Mouse (Mus musculus) embryonic facial prominence, embryonic 14.5 days (tissue): ENCODE results near the gene Barx1. TPM values are rescaled to one million over a fixed set of nuclear protein-coding genes. Genes with fewer than 3 reads are reported as not detected.

ENCODE experiments used
- ATAC-seq: fragments of 200-750 bp; cut with Nextera tagmentation; 2 replicates; pipeline ENCODE4 v1.8.0; 2017; ENCODE audit warnings: low read depth, moderate number of reproducible peaks, moderate TSS enrichment
- DNase-seq: peaks from one replicate; pipeline ENCODE4 v3.0.0-alpha.2; 2015; ENCODE audit warnings: low spot score
- H3K27ac ChIP-seq: fragments of 300-500 bp; sonication (generic); replicated peaks from 2 replicates; pipeline ENCODE4 v1.5.1; 2014; ENCODE audit warnings: low read depth, mild to moderate bottlenecking, low read length, moderate library complexity
- H3K27me3 ChIP-seq: fragments of 300-500 bp; sonication (generic); replicated peaks from 2 replicates; pipeline ENCODE4 v1.6.1; 2014; ENCODE audit warnings: low read length; ENCODE audit not compliant: control insufficient read depth, insufficient read depth
- H3K36me3 ChIP-seq: fragments of 300-500 bp; sonication (generic); 2 replicates; pipeline ENCODE4 v1.6.1; 2014; ENCODE audit warnings: low read length, mixed read lengths; ENCODE audit not compliant: control insufficient read depth, insufficient read depth
- H3K4me1 ChIP-seq: fragments of 300-500 bp; sonication (generic); 2 replicates; pipeline ENCODE4 v1.6.1; 2014; ENCODE audit warnings: antibody characterized with exemption, low read length; ENCODE audit not compliant: control insufficient read depth, insufficient read depth
- H3K4me2 ChIP-seq: fragments of 300-500 bp; sonication (generic); 2 replicates; pipeline ENCODE4 v1.6.1; 2014; ENCODE audit warnings: low read depth, mild to moderate bottlenecking, low read length, moderate library complexity, mixed read lengths
- H3K4me3 ChIP-seq: fragments of 300-500 bp; sonication (generic); 2 replicates; pipeline ENCODE4 v1.5.1; 2014; ENCODE audit warnings: low read depth, mild to moderate bottlenecking, low read length
- H3K9ac ChIP-seq: fragments of 300-500 bp; sonication (generic); 2 replicates; pipeline ENCODE4 v1.6.1; 2014; ENCODE audit warnings: low read depth, mild to moderate bottlenecking, low read length, moderate library complexity, mixed read lengths
- H3K9me3 ChIP-seq: fragments of 300-500 bp; sonication (generic); 2 replicates; pipeline ENCODE4 v1.6.1; 2016; ENCODE audit warnings: low read length; ENCODE audit not compliant: control insufficient read depth
- WGBS: fragments of 180-500 bp; shearing (Covaris S2); extraction: QIAGEN DNeasy Blood & Tissue Kit; methylation state at CpG from one replicate; pipeline ENCODE4 v1.1.7; 2014; 5-methylcytosine and 5-hydroxymethylcytosine counted together
- polyA plus RNA-seq: library from polyadenylated mRNA; unstranded; fragments of >200 nt; fragmentation: Nextera tagmentation; extraction: Ambion mirVana; gene quantifications from 2 replicates; pipeline ENCODE4 v1.2.1, GENCODE M21; 2014

The Barx1 gene
- polyA plus RNA-seq, 1 experiment from 2014 or later = 30.9 TPM

DNA sequence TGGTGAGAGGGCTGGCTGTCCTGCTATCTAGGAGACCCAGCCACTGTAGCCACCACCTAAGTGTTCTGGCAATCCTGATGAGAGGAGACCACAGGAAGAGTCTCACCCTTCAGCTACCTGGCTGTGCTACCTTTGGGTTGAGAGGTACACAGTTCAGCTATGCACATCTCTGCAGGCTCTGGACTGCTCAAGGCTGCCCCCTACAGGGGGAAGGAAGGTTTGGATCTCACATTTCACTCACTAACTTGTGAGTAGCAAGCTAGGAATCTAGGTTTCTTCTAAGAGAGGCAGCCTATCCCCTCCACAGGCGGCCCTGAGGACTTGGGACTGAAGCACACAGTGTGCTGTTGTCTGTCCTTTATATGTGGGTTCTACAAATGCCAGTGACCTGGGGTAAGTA, 16.6 kb downstream of the Barx1 start:
- H3K27me3 ChIP-seq = peaks cover 7% of the 10 kb centered on the region; the same call in 1 of the 2 replicates
- H3K36me3 ChIP-seq = no peaks in the 10 kb centered on the region
- H3K4me3 ChIP-seq = no peak overlapping the region
- WGBS = 38% methylated on average over 1 of the region's 1 CpGs
- no peak overlapping the region for H3K27ac ChIP-seq
- ATAC-seq (no peak), DNase-seq (peak; percentile 11)
- H3K9me3 ChIP-seq = no peaks in the 10 kb centered on the region
- H3K4me2 ChIP-seq = no peak overlapping the region
- no peaks in the 10 kb centered on the region; the same call in 1 of the 2 replicates for H3K4me1 ChIP-seq
- H3K9ac ChIP-seq = no peak overlapping the region

DNA sequence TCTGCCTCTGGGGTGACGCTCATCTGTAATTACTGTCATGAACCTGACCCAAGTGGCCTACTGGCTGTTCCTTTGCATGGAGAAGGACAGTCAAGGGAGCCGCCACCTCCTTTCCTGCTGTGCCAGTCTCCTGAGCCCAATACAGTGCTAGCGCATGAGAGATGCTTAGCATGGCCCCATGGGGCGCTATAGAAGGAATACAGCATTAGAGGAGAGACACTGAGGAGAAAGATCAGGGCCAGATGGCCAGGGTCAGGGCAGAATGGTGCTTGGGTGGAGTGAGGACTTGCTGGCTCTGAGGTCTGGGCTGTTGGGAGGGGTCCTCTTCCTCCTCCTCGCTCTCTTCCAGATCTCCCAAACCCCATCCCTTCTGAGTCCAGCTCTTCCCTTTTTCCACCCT, 23.9 kb downstream of the Barx1 start:
- DNase-seq = peak; percentile 11
- peaks cover 9% of the 10 kb centered on the region; the same call in 1 of the 2 replicates for H3K9me3 ChIP-seq
- no peaks in the 10 kb centered on the region for H3K36me3 ChIP-seq
- no peak overlapping the region for H3K9ac ChIP-seq
- H3K27me3 ChIP-seq = no peaks in the 10 kb centered on the region
- no peak for ATAC-seq
- WGBS = 47% methylated on average over 4 of the region's 5 CpGs
- H3K4me1 ChIP-seq = peaks cover 4% of the 10 kb centered on the region; the same call in 1 of the 2 replicates
- no peak overlapping the region for H3K4me2 ChIP-seq
- H3K27ac ChIP-seq = peak overlapping the region; percentile 58
- no peak overlapping the region for H3K4me3 ChIP-seq

DNA sequence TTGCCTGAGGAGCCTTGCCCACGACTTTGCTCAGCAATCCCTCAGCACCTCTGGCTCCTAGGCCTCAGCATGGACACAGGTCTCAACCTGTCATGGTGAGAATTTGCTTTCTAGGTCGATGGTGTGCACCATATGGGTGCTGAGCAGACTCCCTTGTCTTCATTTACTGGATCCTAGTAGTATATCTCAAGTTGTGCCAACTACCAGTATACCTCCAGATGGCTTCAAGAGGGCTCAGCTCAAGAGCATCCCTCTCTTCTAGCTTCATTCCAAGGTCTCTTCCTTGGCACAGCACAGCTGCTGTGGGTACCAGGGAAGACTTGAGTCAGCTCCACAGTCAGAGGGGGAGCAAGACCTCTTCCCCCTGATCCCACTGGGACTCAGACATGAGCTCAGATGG, 29.2 kb downstream of the Barx1 start:
- H3K9me3 ChIP-seq = peaks cover 9% of the 10 kb centered on the region; the same call in 1 of the 2 replicates
- ATAC-seq = no peak
- no peaks in the 10 kb centered on the region for H3K27me3 ChIP-seq
- no peak for DNase-seq
- WGBS = 45% methylated on average over 2 of the region's 2 CpGs
- no peak overlapping the region for H3K4me2 ChIP-seq
- no peaks in the 10 kb centered on the region for H3K36me3 ChIP-seq
- H3K4me3 ChIP-seq = no peak overlapping the region
- no peak overlapping the region for H3K27ac ChIP-seq
- H3K4me1 ChIP-seq = peaks cover 16% of the 10 kb centered on the region
- no peak overlapping the region for H3K9ac ChIP-seq

DNA sequence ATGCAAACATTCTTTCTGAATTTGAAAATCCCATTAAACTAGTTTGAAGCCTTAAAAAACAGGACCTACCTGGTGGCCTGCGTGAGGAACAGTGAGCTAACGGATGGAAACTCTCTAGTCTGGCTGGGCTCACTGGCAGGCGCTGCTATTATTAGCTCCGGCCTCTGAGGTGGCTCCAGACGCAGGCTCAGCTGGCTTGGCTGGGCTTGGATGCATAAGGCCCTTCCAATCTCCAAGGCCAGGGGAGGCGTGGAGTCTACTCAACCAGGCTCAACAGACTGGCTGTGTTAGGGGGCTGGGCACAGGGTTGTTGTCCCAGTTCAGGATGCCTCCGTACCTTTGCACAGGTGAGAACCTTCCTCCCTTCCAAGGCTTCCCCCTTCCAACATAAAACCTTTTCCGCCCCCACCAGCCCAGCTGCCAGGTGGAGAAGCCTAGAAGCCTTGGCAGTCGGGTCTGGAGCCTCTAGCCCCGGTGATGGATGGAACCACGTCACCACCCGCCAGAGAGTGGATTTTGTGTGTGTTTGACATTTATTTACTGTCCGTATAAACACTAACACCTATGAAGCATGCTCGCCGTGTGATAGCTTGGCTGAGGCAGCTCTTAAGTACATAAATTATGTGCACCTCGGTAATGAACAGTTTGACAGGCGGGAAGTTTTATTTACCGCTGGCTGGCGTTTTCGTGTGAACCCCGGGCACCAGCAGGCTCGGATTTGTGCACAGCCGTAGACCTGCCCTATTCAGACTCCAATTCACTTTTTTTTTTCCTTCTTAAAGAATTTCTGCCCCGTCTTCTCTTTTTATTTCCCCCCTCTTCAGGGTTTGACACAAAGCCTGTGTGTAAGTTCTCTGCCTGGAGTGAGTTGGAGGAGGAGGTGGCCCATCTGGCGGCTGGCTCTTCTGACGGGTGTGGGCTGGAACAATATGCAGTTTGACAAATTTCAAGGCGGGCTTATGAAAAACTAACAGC, 31.6 kb downstream of the Barx1 start:
- peak; percentile 73 for DNase-seq
- Histone ChIP-seq H3K4me2 (no peak overlapping the region), H3K36me3 (no peaks in the 10 kb centered on the region), H3K27me3 (no peaks in the 10 kb centered on the region), H3K9ac (no peak overlapping the region), H3K9me3 (peaks cover 9% of the 10 kb centered on the region; the same call in 1 of the 2 replicates), H3K4me3 (no peak overlapping the region), H3K27ac (peak overlapping the region; percentile 44; the same call in 1 of the 2 replicates), H3K4me1 (peaks cover 16% of the 10 kb centered on the region)
- 52% methylated on average over 27 of the region's 27 CpGs for WGBS
- 0 out of 2 replicates have a peak, but pooled peaks have one; percentile 3 for ATAC-seq

DNA sequence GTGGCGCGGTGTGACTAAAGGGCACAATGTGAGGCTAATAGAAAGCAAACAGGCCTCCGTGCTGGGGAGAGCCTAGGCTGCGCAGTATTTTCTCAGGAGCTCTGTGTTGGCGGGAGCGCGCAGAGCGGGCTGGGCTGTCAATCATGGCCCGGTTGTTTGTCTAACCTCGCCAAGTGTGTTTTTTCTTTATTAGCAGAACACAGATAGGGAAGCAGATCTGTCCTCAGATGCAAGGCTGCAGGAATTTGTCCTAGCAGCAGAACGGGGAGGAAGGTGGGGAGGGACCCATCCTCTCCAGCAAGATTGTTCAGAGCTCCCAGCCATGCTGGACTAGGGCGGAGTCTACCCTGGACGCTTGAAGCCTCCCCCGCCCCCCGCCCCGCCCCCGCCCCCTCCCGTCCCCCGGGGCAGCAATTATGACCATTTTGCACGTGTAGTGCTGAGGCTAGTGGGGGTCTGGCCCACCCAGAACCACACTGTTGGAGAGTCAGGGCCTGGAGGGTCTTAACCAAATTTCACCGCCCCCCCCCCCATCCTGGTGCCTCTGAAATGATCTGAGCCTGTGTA, 43.7 kb downstream of the Barx1 start:
- H3K4me2 ChIP-seq = peak overlapping the region; percentile 44
- H3K27me3 ChIP-seq = no peaks in the 10 kb centered on the region; the same call in 1 of the 2 replicates
- H3K27ac ChIP-seq = 0 out of 2 replicates have a peak overlapping the region, but pooled peaks have one; percentile 25
- H3K4me3 ChIP-seq = peak overlapping the region; percentile 23
- no peaks in the 10 kb centered on the region for H3K9me3 ChIP-seq
- peaks cover 9% of the 10 kb centered on the region for H3K4me1 ChIP-seq
- DNase-seq (peak; percentile 72), ATAC-seq (peak; percentile 83)
- H3K9ac ChIP-seq = peak overlapping the region; percentile 44; the same call in 1 of the 2 replicates
- WGBS = 4% methylated on average over 11 of the region's 21 CpGs
- no peaks in the 10 kb centered on the region for H3K36me3 ChIP-seq

DNA sequence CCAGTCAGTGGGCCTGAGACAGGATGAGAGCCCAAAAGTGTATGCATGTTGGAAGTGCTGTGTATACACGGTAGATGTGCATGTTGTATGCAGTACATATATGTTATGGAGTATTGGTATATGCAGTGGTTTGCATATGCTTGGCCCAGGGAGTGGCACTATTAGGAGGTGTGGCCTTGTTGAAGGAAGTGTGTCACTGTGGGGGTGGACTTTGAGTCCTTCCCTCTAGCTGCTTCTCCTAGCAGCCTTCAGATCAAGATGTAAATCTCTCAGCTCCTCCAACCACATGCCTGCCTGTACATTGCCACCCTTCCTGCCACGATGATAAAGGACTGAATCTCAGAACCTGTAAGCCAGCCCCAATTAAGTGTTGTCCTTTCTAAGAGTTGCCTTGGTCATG, 49.9 kb downstream of the Barx1 start:
- Histone ChIP-seq H3K27ac (no peak overlapping the region), H3K27me3 (no peaks in the 10 kb centered on the region; the same call in 1 of the 2 replicates), H3K9me3 (no peaks in the 10 kb centered on the region), H3K9ac (no peak overlapping the region), H3K4me2 (no peak overlapping the region), H3K36me3 (no peaks in the 10 kb centered on the region), H3K4me1 (peaks cover 4% of the 10 kb centered on the region; the same call in 1 of the 2 replicates), H3K4me3 (no peak overlapping the region)
- DNase-seq = no peak
- ATAC-seq = no peak
- WGBS = 86% methylated on average over 2 of the region's 2 CpGs

DNA sequence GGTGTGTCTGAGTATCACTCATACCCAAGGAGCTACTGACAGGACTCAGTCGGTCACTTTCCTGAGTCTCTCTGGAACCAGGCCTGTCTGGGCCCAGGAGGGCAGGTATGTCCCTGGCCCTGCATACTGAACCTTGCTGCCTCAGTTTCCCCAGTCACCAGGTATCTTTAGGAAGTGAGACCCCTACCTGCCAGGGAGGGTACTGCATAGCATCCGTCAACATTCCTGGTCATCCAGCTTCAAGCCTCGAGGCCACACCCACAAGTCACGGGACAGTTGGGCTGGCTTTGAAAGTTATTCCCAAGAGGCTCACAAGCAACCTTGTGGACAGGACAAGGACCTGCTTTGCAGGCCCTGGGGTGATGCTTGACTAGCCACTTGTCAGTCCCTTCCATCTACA, 53.3 kb downstream of the Barx1 start:
- Histone ChIP-seq H3K4me3 (no peak overlapping the region), H3K4me2 (no peak overlapping the region), H3K4me1 (peaks cover 4% of the 10 kb centered on the region; the same call in 1 of the 2 replicates), H3K27ac (no peak overlapping the region), H3K36me3 (no peaks in the 10 kb centered on the region), H3K27me3 (no peaks in the 10 kb centered on the region), H3K9ac (no peak overlapping the region), H3K9me3 (0 out of 2 replicates have a peak, but pooled peaks cover 6% of the 10 kb centered on the region)
- WGBS = 51% methylated on average over 4 of the region's 4 CpGs
- DNase-seq (no peak), ATAC-seq (no peak)
